Mouse (Mus musculus) mouse trophoblast stem cell (cell line): Measurements from ENCODE around the gene Psmb7.

Experiments
- in situ Hi-C, 2 experiments: fragments of 300-500 bp; cut with MseI, MboI; formaldehyde crosslinking; loops; 2 replicates in 1 of 2; 3 replicates in 1 of 2; pipeline ENCODE4 v1.15.1; 2025

Gene Psmb7

GRCm38 (mm10) chr2:38594874-38595273 lies 49.0 kb downstream of the Psmb7 start:
- in situ Hi-C loops: loop anchor here (5.0 to 10.0 kb wide), 2 partner anchors 160 to 163 kb away; no protein-coding TSS in a partner anchor

- in situ Hi-C loops: loop anchor here (5.0 to 10.0 kb wide), 2 partner anchors 157 to 160 kb away; no protein-coding TSS in a partner anchor
Observed at GRCm38 (mm10) chr2:38591751-38592459, 52.0 kb downstream of the Psmb7 start.

- in situ Hi-C loops: no loop called here
Observed at GRCm38 (mm10) chr2:38586733-38587132, 57.2 kb downstream of the Psmb7 start.

- in situ Hi-C loops: no loop called here
Observed at GRCm38 (mm10) chr2:38585379-38585736, 58.5 kb downstream of the Psmb7 start.

- in situ Hi-C loops: no loop called here
Observed at GRCm38 (mm10) chr2:38584514-38585378, 59.1 kb downstream of the Psmb7 start.

GRCm38 (mm10) chr2:38583982-38584381 lies 59.9 kb downstream of the Psmb7 start:
- in situ Hi-C loops: no loop called here

- in situ Hi-C loops: no loop called here
Observed at GRCm38 (mm10) chr2:38579528-38579927, 64.4 kb downstream of the Psmb7 start.

- in situ Hi-C loops: no loop called here
Observed at GRCm38 (mm10) chr2:38578602-38579521, 65.0 kb downstream of the Psmb7 start.

GRCm38 (mm10) chr2:38574697-38575096 lies 69.2 kb downstream of the Psmb7 start:
- in situ Hi-C loops: no loop called here

GRCm38 (mm10) chr2:38571971-38572601 lies 71.8 kb downstream of the Psmb7 start:
- in situ Hi-C loops: no loop called here

- in situ Hi-C loops: no loop called here
Observed at GRCm38 (mm10) chr2:38562596-38562995, 81.3 kb downstream of the Psmb7 start.

- in situ Hi-C loops: no loop called here
Observed at GRCm38 (mm10) chr2:38560296-38561227, 83.3 kb downstream of the Psmb7 start.

- in situ Hi-C loops: no loop called here
Observed at GRCm38 (mm10) chr2:38556721-38557120, 87.2 kb downstream of the Psmb7 start.

GRCm38 (mm10) chr2:38555659-38556058 lies 88.2 kb downstream of the Psmb7 start:
- in situ Hi-C loops: no loop called here

GRCm38 (mm10) chr2:38554226-38554995 lies 89.5 kb downstream of the Psmb7 start:
- in situ Hi-C loops: no loop called here

GRCm38 (mm10) chr2:38552004-38552443 lies 91.9 kb downstream of the Psmb7 start:
- in situ Hi-C loops: no loop called here

GRCm38 (mm10) chr2:38547793-38548517 lies 95.9 kb downstream of the Psmb7 start:
- in situ Hi-C loops: no loop called here

GRCm38 (mm10) chr2:38546748-38547147 lies 97.1 kb downstream of the Psmb7 start:
- in situ Hi-C loops: no loop called here

GRCm38 (mm10) chr2:38546222-38546621 lies 97.7 kb downstream of the Psmb7 start:
- in situ Hi-C loops: no loop called here
